Mouse (Mus musculus) retina, postnatal 1 day (tissue): ENCODE measurements around the gene 1700021F07Rik.

ENCODE experiments used
- DNase-seq: peaks from one replicate; pipeline ENCODE4 v3.0.0-alpha.2; 2012

The 1700021F07Rik gene

GRCm38 (mm10) chr2:173564179-173564578 is 41.8 kb downstream of the 1700021F07Rik start:
- no peak for DNase-seq
